In the genomic region with DNA sequence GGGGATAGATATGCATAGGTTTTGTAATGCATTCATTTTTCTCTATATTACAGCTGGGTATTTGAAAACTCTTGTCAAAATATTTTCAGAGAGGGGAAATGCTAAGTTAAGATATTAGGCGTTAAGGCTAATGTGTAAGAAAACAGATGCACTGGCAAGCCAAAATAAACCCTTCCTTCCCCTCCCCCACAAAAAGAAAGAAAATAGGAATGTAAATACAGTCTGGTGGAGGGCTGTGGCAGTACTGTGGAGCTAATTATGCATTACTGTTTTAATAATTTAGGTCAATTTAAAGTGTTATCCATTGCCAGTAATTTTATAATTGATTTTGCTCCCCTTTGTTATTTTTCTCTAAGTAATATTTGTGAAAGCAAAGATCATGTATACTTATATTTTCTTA, we compare ENCODE assay signal across 22 mouse cellular contexts. TPM values are rescaled to one million over a fixed set of nuclear protein-coding genes. Genes with fewer than 3 reads are reported as not detected.
"Had no signal": no experiment of that assay in that cellular context is flagged by ENCODE, and none has a peak within 500 bp of the region (broad histone marks: within the 10 kb centered on the region; RNA-seq: fewer than 3 reads in every experiment).

No protein-coding gene starts in this region.

- DNase-seq: liver, postnatal 0 days; lung, adult 2 months; lung, postnatal 14 days; lung, postnatal 36 days; retina, postnatal 1 day; right cerebral cortex, adult 18-20 months; right cerebral cortex, postnatal 25 days; right cerebral cortex, postnatal 4 days; spleen, adult 18-20 months; thymus, adult 18-20 months; thymus, postnatal 14 days; thymus, postnatal 36 days had no signal

- H3K4me2 ChIP-seq: lung, embryonic 15.5 days; midbrain, embryonic 11.5 days; midbrain, embryonic 13.5 days; midbrain, embryonic 15.5 days; neural tube, embryonic 13.5 days; neural tube, embryonic 15.5 days had no signal

- H3K4me3 ChIP-seq: lung, embryonic 15.5 days; midbrain, embryonic 13.5 days; midbrain, embryonic 15.5 days; myocyte; neural tube, embryonic 13.5 days; neural tube, embryonic 15.5 days had no signal

- H3K27ac ChIP-seq: lung, embryonic 15.5 days; macrophage; midbrain, embryonic 13.5 days; midbrain, embryonic 15.5 days; neural tube, embryonic 13.5 days; neural tube, embryonic 15.5 days had no signal

- H3K27me3 ChIP-seq: lung, embryonic 15.5 days; midbrain, embryonic 13.5 days; midbrain, embryonic 15.5 days; neural tube, embryonic 13.5 days; neural tube, embryonic 15.5 days had no signal

- H3K9ac ChIP-seq: liver, postnatal 0 days; lung, embryonic 15.5 days; midbrain, embryonic 13.5 days; midbrain, embryonic 15.5 days; neural tube, embryonic 13.5 days; neural tube, embryonic 15.5 days had no signal

- H3K36me3 ChIP-seq: lung, embryonic 15.5 days; midbrain, embryonic 13.5 days; midbrain, embryonic 15.5 days; neural tube, embryonic 13.5 days; neural tube, embryonic 15.5 days had no signal

- ATAC-seq: liver, postnatal 0 days; lung, postnatal 0 days had no signal

- H3K4me1 ChIP-seq: lung, embryonic 15.5 days; midbrain, embryonic 13.5 days; midbrain, embryonic 15.5 days; neural tube, embryonic 13.5 days; neural tube, embryonic 15.5 days had no signal

- H3K9me3 ChIP-seq: lung, embryonic 15.5 days; megakaryocyte, embryonic 14.5 days; midbrain, embryonic 13.5 days; midbrain, embryonic 15.5 days; neural tube, embryonic 13.5 days; neural tube, embryonic 15.5 days had no signal

RNA-seq across cellular contexts. Expression of gene Rassf6, which starts 11.9 kb away (rescaled TPM):
- polyA plus RNA-seq: macrophage, myocyte had no signal
